Mouse (Mus musculus) heart, embryonic 16.5 days (tissue): Measurements from ENCODE around the gene Slc4a7. TPM values are rescaled to one million over a fixed set of nuclear protein-coding genes. Genes with fewer than 3 reads are reported as not detected.

Experiments used
- ATAC-seq: fragments of 200-750 bp; cut with Nextera tagmentation; replicated peaks from 2 replicates; pipeline ENCODE4 v1.8.0; 2017; ENCODE audit warnings: moderate number of reproducible peaks; ENCODE audit not compliant: insufficient read depth, low FRiP score; ENCODE audit errors: extremely low read depth
- H3K27ac ChIP-seq: fragments of 300-500 bp; sonication (generic); 2 replicates; pipeline ENCODE4 v1.5.1; 2014; ENCODE audit warnings: mild to moderate bottlenecking, low read length, control low read depth, moderate library complexity
- H3K27me3 ChIP-seq: fragments of 300-500 bp; sonication (generic); 2 replicates; pipeline ENCODE4 v1.6.1; 2014; ENCODE audit warnings: low read length, mixed read lengths; ENCODE audit not compliant: control insufficient read depth, insufficient read depth
- H3K36me3 ChIP-seq: fragments of 300-500 bp; sonication (generic); 2 replicates; pipeline ENCODE4 v1.6.1; 2014; ENCODE audit not compliant: control insufficient read depth, insufficient read depth
- H3K4me1 ChIP-seq: fragments of 300-500 bp; sonication (generic); 2 replicates; pipeline ENCODE4 v1.6.1; 2014; ENCODE audit warnings: low read length, mixed read lengths; ENCODE audit not compliant: control insufficient read depth, insufficient read depth
- H3K4me2 ChIP-seq: fragments of 300-500 bp; sonication (generic); 2 replicates; pipeline ENCODE4 v1.6.1; 2014; ENCODE audit warnings: low read depth, mild to moderate bottlenecking, control low read depth, low read length
- H3K4me3 ChIP-seq: fragments of 300-500 bp; sonication (generic); 2 replicates; pipeline ENCODE4 v1.5.1; 2014; ENCODE audit warnings: mild to moderate bottlenecking, control low read depth, low read length
- H3K9ac ChIP-seq: fragments of 300-500 bp; sonication (generic); 2 replicates; pipeline ENCODE4 v1.6.1; 2014; ENCODE audit warnings: low read length, control low read depth
- H3K9me3 ChIP-seq: fragments of 300-500 bp; sonication (generic); replicated peaks from 2 replicates; pipeline ENCODE4 v1.6.1; 2016; ENCODE audit warnings: low read length; ENCODE audit not compliant: control insufficient read depth
- WGBS: fragments of 180-500 bp; shearing (Covaris S2); extraction: QIAGEN DNeasy Blood & Tissue Kit; methylation state at CpG from one replicate; pipeline ENCODE4 v1.1.7; 2014; 5-methylcytosine and 5-hydroxymethylcytosine counted together
- polyA plus RNA-seq: library from polyadenylated mRNA; unstranded; fragments of >200 nt; fragmentation: Nextera tagmentation; extraction: Ambion mirVana; gene quantifications from 2 replicates; pipeline ENCODE4 v1.2.1, GENCODE M21; 2015

Gene Slc4a7
- polyA plus RNA-seq, 1 experiment from 2014 or later, result 9.8 TPM

GRCm38 (mm10) chr14:14804518-14805212, 102.6 kb downstream of the Slc4a7 start:
- H3K4me3 ChIP-seq, result no peak overlapping the region
- no peak overlapping the region for H3K4me2 ChIP-seq
- ATAC-seq, result no peak
- WGBS, result 65% methylated on average over 5 of the region's 5 CpGs
- no peak overlapping the region for H3K27ac ChIP-seq
- no peaks in the 10 kb centered on the region for H3K9me3 ChIP-seq
- H3K4me1 ChIP-seq, result no peaks in the 10 kb centered on the region
- 0 out of 2 replicates have a peak, but pooled peaks cover 3% of the 10 kb centered on the region for H3K36me3 ChIP-seq
- no peak overlapping the region for H3K9ac ChIP-seq
- H3K27me3 ChIP-seq, result no peaks in the 10 kb centered on the region

GRCm38 (mm10) chr14:14832520-14833240, 130.6 kb downstream of the Slc4a7 start:
- H3K9me3 ChIP-seq, result no peaks in the 10 kb centered on the region
- no peak overlapping the region for H3K4me3 ChIP-seq
- H3K27ac ChIP-seq, result peak overlapping the region; percentile 13
- no peaks in the 10 kb centered on the region for H3K27me3 ChIP-seq
- ATAC-seq, result peak; percentile 72
- WGBS, result 32% methylated on average over 12 of the region's 12 CpGs
- H3K4me1 ChIP-seq, result peaks cover 10% of the 10 kb centered on the region
- peak overlapping the region; percentile 37; the same call in 1 of the 2 replicates for H3K4me2 ChIP-seq
- H3K9ac ChIP-seq, result no peak overlapping the region
- no peaks in the 10 kb centered on the region for H3K36me3 ChIP-seq

- H3K4me3 ChIP-seq, result no peak overlapping the region
- H3K4me2 ChIP-seq, result no peak overlapping the region
- peaks cover 10% of the 10 kb centered on the region for H3K4me1 ChIP-seq
- H3K27ac ChIP-seq, result 0 out of 2 replicates have a peak overlapping the region, but pooled peaks have one; percentile 6
- H3K9me3 ChIP-seq, result no peaks in the 10 kb centered on the region
- H3K27me3 ChIP-seq, result no peaks in the 10 kb centered on the region
- 68% methylated on average over 1 of the region's 1 CpGs for WGBS
- ATAC-seq, result no peak
- no peak overlapping the region for H3K9ac ChIP-seq
- no peaks in the 10 kb centered on the region for H3K36me3 ChIP-seq
These were observed 131.4 kb downstream of the Slc4a7 start for GRCm38 (mm10) chr14:14833498-14833897.

GRCm38 (mm10) chr14:14834266-14834665, 132.2 kb downstream of the Slc4a7 start:
- no peaks in the 10 kb centered on the region for H3K27me3 ChIP-seq
- no peak overlapping the region for H3K9ac ChIP-seq
- H3K9me3 ChIP-seq, result no peaks in the 10 kb centered on the region
- no peaks in the 10 kb centered on the region for H3K36me3 ChIP-seq
- no peak for ATAC-seq
- 80% methylated on average over 2 of the region's 2 CpGs for WGBS
- H3K4me2 ChIP-seq, result no peak overlapping the region
- H3K4me3 ChIP-seq, result no peak overlapping the region
- H3K4me1 ChIP-seq, result peaks cover 10% of the 10 kb centered on the region
- no peak overlapping the region for H3K27ac ChIP-seq

- Histone ChIP-seq H3K27me3 (no peaks in the 10 kb centered on the region), H3K27ac (no peak overlapping the region), H3K9me3 (no peaks in the 10 kb centered on the region), H3K9ac (no peak overlapping the region), H3K4me2 (no peak overlapping the region), H3K4me3 (no peak overlapping the region), H3K4me1 (peaks cover 4% of the 10 kb centered on the region), H3K36me3 (no peaks in the 10 kb centered on the region)
- no peak for ATAC-seq
- WGBS, result 55% methylated on average over 4 of the region's 4 CpGs
These were observed 135.5 kb downstream of the Slc4a7 start for GRCm38 (mm10) chr14:14837627-14838026.

GRCm38 (mm10) chr14:14838109-14838508, 136.0 kb downstream of the Slc4a7 start:
- WGBS, result 53% methylated on average over 1 of the region's 1 CpGs
- no peak overlapping the region for H3K9ac ChIP-seq
- no peak overlapping the region for H3K4me3 ChIP-seq
- H3K4me1 ChIP-seq, result no peaks in the 10 kb centered on the region
- H3K36me3 ChIP-seq, result no peaks in the 10 kb centered on the region
- H3K27ac ChIP-seq, result no peak overlapping the region
- no peak for ATAC-seq
- H3K27me3 ChIP-seq, result no peaks in the 10 kb centered on the region
- H3K4me2 ChIP-seq, result no peak overlapping the region
- no peaks in the 10 kb centered on the region for H3K9me3 ChIP-seq

GRCm38 (mm10) chr14:14842734-14843530, 140.9 kb downstream of the Slc4a7 start:
- H3K4me3 ChIP-seq, result no peak overlapping the region
- no peaks in the 10 kb centered on the region for H3K4me1 ChIP-seq
- no peaks in the 10 kb centered on the region for H3K9me3 ChIP-seq
- H3K9ac ChIP-seq, result no peak overlapping the region
- H3K36me3 ChIP-seq, result no peaks in the 10 kb centered on the region
- no peak overlapping the region for H3K27ac ChIP-seq
- ATAC-seq, result no peak
- no peak overlapping the region for H3K4me2 ChIP-seq
- WGBS, result 73% methylated on average over 8 of the region's 8 CpGs
- no peaks in the 10 kb centered on the region for H3K27me3 ChIP-seq
